Mouse (Mus musculus): ENCODE measurements around the gene Ttc16.

- TF ChIP-seq POLR2A (IDR thresholded peaks at IDR 0.05; ENCODE audit: control insufficient read depth, low read depth, low read length) = no peak
- TF ChIP-seq CTCF (IDR thresholded peaks at IDR 0.05; ENCODE audit: control insufficient read depth, insufficient read depth, insufficient replicate concordance, low read depth, low read length) = no peak
Measured at GRCm38 (mm10) chr2:32824181-32824580, 48.7 kb upstream of the Ttc16 start.

All from testis, adult 2 months (tissue).